Mouse (Mus musculus) 3134 (cell line): ENCODE measurements at regions not wholly inside any gene's neighbourhood (a gene's known extent, or its start where the extent isn't known, plus 50 kb on each side); places are given as distances from the start of the nearest gene placed in this dataset.

ENCODE experiments used
- DNase-seq: peaks from one replicate; pipeline ENCODE4 v3.0.0-alpha.2; 2011; ENCODE audit warnings: low spot score; ENCODE audit not compliant: insufficient read length; ENCODE audit errors: extremely low read depth

DNA sequence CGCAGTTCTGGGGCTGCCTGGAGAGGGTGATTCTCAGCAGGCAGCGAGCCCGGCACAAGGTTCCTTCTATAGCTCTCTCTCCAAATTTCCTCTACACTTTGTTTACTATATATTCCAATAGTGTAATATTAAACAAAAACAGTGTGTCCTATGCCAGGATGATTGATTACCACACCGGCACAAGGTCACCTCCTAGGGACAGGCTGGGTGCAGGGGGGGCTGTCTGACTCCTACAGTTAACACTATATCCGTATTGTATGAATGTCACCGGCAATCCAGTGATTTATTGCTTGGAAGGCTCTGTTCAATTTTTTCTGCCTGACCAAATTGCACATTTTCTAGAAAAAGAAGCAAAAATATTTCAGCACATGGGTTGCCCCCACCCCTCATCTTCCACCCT, 305.9 kb upstream of the Mgmt start:
- DNase-seq, result no peak

GRCm38 (mm10) chr7:136590947-136591346, 303.5 kb upstream of the Mgmt start:
- no peak for DNase-seq

DNA sequence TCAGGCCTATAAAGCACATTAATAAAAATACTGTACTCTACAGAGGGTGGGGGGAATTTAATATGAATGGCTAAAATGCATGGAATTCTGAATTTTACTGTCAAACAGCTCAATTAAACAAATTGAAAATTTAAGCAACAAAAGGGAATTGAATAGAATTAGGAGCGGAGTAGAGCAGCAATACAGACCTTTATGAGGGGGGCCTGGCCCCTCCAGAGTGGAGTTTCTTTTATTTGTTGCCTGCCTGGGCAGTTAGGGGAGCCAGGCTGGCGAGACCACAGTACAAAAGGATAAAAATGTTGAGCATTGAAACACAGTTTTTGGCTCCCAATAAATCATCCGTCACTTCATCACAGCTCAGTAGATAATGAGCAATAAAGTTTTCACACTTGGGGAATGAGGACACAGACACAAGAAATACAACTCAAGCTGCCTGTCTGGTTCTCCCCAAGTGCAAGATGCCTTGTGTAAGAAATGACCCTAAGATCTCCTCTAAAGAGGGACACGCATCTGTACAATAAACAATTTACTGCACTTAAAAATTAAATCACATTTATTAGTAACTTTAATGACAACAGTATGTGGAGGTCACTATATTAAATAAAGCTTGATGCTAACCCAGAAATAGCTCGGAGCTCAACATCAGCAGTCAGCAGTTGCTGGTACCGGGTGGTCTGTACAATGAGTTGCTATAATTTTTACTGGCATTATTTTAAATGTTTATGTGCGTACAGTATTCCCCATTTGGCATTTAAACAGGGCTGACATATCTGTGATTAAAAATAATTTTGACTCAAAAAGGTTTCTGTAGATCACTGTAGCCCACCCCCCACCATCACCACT, 286.9 kb upstream of the Mgmt start:
- no peak for DNase-seq

DNA sequence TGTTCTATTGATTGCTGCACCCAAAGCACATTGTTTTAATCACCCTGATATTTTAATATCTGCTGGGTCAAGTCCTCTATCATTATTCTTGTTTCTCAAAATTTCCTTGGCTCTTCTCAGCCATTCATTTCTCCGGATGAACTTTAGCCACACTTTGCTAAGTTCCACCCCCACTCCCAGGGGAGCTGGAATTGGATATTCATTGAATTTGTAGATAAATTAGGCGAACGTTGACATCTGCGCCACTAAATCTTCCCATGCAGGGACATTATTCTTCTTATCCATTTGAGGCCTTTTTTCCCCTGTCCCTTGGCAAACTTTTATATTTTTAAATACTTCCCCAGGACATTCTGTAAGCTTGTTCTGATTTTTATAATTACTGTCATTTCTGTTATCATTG, 280.9 kb upstream of the Mgmt start:
- no peak for DNase-seq

DNA sequence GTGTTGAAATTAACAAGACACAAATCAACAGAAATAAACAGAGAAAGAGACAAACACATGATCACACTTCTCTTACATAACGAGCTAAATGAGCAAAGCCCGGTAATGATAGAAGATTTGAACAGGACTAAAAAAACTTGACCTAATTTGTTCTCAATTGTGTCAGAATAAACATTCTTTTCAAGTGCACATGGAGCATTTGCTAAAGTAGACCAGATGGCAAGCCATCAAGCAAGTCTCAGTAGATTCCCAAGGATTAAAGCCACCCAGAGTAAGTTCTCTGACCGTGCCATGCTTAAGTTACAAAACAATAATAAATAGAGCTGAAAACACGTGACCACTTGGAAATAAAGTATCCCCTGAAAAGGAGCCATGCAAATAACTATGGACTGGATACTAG, 269.9 kb upstream of the Mgmt start:
- no peak for DNase-seq

GRCm38 (mm10) chr7:136631089-136631488, 263.3 kb upstream of the Mgmt start:
- DNase-seq, result no peak

DNA sequence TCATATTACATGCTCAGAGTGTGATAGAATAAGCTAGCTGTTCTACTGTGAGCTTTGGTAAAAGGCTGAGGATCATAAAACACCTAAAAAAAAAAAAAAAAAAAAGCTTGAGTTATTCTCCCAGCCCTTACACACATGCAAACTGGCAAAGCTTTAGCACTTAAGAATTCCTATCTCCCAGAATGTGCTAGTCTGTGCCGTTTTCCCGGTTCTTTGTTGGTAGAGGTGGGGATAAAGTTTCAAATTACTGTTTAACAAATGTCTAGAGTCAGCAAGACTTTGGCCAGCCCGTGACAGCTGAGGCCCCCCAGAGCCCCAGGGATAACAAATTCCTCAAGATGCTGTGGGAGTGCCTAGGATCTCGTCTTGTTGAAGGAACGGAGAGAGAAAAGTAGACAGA, 254.3 kb upstream of the Mgmt start:
- DNase-seq, result no peak

- DNase-seq, result no peak
Observed at GRCm38 (mm10) chr7:136640771-136641170, 253.6 kb upstream of the Mgmt start.

DNA sequence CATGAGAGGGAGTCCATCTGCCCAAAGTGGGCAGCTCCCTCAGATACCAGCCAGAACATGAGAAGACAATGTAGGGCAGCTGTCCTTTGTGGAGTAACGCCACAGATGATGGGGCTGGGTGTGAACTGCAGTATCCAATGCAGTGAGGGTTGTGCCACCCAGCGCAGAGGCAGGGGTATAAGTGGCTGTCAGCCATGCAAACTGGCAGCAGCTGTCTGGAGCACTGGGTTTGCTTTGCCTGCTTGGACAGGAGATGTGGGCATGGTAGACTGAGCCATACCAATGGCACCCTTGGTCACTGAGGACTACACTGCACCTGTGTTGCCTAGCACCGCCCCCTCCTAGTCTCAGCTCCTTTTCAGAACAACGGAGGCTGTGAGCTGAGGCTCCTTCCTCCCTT, 244.6 kb upstream of the Mgmt start:
- no peak for DNase-seq

DNA sequence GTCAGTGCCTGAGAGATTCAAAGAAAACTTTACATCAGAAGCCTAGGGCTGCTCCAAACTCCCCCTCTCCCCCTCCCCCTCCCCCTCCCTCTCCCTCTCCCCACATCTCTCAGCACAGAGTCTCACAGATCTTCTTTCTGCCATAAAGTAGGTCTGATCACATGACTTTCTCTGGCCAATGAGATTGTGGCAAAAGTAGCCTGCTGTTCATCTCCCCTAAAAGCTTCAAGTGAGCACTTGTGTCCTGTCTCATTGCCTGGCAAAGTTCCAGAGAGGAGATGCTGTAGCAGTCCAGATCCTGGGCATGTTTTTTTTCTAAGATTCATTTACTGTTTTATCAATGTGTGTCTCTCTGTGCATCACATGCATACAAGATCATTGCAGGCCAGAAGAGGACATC, 234.5 kb upstream of the Mgmt start:
- no peak for DNase-seq

GRCm38 (mm10) chr7:136660401-136660800, 234.0 kb upstream of the Mgmt start:
- DNase-seq, result no peak

GRCm38 (mm10) chr7:136664424-136665082, 229.9 kb upstream of the Mgmt start:
- DNase-seq, result no peak

DNA sequence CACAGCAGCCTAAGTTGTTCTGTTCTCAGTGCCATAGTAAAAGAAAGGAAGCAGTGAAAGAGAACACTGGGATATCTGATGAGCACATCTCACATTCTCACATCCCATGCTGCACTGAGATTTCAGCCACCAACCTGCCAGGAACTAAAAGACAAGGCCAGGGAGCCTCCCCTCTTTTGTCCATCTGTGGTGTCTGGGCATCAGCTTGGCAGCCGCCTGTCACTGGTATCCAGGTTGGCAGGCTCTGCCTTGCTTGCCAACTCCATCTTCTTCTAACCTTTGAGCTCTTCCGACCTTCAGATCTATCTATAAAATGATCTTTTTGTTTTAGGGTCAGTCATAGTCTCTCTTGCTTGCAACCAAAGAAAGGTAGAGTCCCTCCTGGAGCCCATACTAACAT, 228.5 kb upstream of the Mgmt start:
- DNase-seq, result no peak

DNA sequence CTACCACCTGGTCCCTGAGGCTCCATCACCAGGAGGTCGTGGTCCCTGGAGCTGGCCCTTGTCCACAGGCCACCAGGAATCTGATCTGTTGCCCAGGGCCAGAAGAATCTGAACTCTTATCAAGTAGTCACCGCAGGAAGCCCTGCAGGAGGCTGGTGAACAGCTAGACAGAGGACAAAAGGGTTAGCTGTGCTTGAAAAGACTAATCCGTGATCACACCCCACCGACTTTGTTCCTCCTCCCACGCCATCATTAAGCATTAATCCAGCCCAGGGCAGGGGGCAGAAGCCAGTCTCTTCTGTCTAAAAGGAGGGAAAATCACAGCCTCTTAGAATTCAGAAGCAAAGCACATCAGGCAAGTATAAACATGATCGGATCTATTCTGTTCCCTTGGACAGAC, 227.7 kb upstream of the Mgmt start:
- DNase-seq, result no peak

- DNase-seq, result no peak
Observed at GRCm38 (mm10) chr7:136670675-136671074, 223.7 kb upstream of the Mgmt start.

GRCm38 (mm10) chr7:136674159-136674558, 220.3 kb upstream of the Mgmt start:
- DNase-seq, result no peak

DNA sequence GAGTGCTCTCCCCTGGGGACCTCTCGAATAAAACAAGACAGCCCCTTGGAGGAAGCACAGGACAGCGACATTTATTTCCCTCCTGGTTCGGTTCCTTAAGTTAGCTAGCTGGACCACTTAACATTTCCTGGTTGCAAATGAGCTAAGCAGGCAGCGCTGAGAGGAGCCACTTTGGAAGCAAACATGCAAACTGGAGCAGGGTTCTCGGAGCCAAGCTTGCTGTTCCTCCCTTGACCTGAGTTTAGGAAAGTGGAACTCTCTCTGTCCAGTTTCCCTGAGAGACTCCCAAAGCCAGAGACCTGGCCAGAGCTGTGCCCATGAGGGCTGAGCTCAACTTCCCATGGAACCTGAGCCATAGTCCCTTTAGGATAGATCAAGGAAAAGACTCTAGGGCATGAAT, 219.4 kb upstream of the Mgmt start:
- DNase-seq, result no peak

DNA sequence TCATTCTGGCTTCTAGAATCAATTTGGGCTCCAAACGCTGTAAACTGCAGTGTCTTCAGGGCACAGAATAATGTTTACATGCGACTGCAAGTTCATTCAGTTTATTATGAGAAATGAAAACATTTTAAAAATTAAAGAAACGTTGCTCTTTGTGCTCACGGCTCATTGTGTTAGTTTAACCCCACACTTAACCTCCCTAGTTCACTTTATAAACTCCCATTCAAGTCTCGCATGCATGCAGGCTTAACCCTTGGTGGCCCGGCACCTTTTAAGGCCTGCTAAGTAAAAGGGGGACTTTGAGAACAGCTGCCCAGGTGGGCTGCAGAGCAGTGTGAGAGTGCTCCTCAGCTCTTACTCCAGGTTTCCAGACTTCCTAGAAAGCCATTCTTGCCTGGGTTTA, 218.3 kb upstream of the Mgmt start:
- no peak for DNase-seq

- no peak for DNase-seq
Observed at GRCm38 (mm10) chr7:136676987-136677545, 217.3 kb upstream of the Mgmt start.

DNA sequence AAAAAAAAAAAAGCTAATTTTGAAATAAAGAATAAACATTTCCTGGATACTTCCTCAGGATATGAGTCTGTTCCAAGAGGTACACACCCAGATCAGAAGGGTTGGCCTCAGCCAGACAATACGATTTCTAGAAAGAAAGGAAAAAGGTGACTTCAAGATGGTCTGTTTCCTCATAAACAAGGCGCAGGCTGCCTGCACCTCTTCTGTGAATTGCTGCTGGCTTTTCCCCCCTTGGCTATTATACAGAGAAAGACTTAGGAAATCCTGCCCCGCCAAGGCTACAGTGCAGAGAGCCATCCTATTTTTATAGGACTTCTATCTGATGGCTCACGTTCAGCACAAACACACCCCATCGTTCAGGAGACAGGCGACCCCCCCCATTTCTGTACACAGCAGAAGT, 204.8 kb upstream of the Mgmt start:
- no peak for DNase-seq

DNA sequence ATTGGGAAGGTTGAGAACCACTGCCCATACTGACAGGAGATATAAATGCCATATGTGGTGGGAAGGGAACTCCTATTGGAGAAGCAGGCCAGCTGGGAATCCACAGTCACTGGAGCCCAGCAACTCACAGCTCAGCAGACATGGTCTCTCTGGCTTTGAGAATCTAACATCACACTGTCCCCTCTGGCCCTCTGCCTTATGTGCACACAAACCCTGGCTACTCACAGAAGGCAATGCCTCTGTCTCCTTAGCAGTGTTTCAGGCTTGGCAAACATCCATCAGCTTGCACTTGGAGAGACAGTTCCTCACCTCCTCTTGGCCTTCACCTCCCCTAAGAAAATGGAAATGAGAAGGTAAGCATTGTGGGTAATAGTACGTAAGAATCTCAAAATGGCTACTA, 188.2 kb upstream of the Mgmt start:
- DNase-seq, result no peak
